Mouse (Mus musculus) CH12.LX (cell line): ENCODE measurements around the gene Gzmm.

Source experiments
- CHD1 ChIP-seq: IDR thresholded peaks from 2 replicates; pipeline ENCODE4 v1.6.1; 2012; ENCODE audit warnings: low read depth, low read length, improper control_type of control experiment, inconsistent platforms
- CTCF ChIP-seq, 2 experiments: IDR thresholded peaks in 1 of 2; conservative IDR thresholded peaks in 1 of 2; 2 replicates each; pipeline ENCODE4 v1.5.1; 2011 to 2012; ENCODE audit warnings: low read depth in 2 of 2, low read length in 2 of 2, improper control_type of control experiment in 1 of 2, inconsistent platforms in 1 of 2, mild to moderate bottlenecking in 1 of 2, moderate library complexity in 1 of 2
- ELF1 ChIP-seq: IDR thresholded peaks from 2 replicates; pipeline ENCODE4 v1.6.1; 2014; ENCODE audit warnings: low read depth, mild to moderate bottlenecking, inconsistent platforms, low read length, improper control_type of control experiment
- HCFC1 ChIP-seq: IDR thresholded peaks from 2 replicates; pipeline ENCODE4 v1.6.1; 2012; ENCODE audit warnings: low read depth, mild to moderate bottlenecking, inconsistent platforms, low read length, improper control_type of control experiment
- KAT2A ChIP-seq: IDR thresholded peaks from 2 replicates; pipeline ENCODE4 v1.6.1; 2012; ENCODE audit warnings: low read length, improper control_type of control experiment, inconsistent platforms; ENCODE audit not compliant: insufficient replicate concordance
- MAZ ChIP-seq: IDR thresholded peaks from 2 replicates; pipeline ENCODE4 v1.6.1; 2012; ENCODE audit warnings: low read depth, mild to moderate bottlenecking, inconsistent platforms, low read length, improper control_type of control experiment, moderate library complexity
- NRF1 ChIP-seq: IDR thresholded peaks from 2 replicates; pipeline ENCODE4 v1.6.1; 2014; ENCODE audit warnings: low read depth, mild to moderate bottlenecking, inconsistent platforms, low read length, improper control_type of control experiment, moderate library complexity
- POLR2A ChIP-seq: IDR thresholded peaks from 2 replicates; pipeline ENCODE4 v1.6.1; 2011; ENCODE audit warnings: low read depth, mild to moderate bottlenecking, improper control_type of control experiment, low read length
- SIN3A ChIP-seq: IDR thresholded peaks from 2 replicates; pipeline ENCODE4 v1.6.1; 2012; ENCODE audit warnings: low read length, improper control_type of control experiment, inconsistent platforms
- TBP ChIP-seq: conservative IDR thresholded peaks from 2 replicates; pipeline ENCODE4 v1.6.1; 2011; ENCODE audit warnings: low read depth, low read length, improper control_type of control experiment
- USF1 ChIP-seq: IDR thresholded peaks from 2 replicates; pipeline ENCODE4 v1.6.1; 2014; ENCODE audit warnings: low read depth, mild to moderate bottlenecking, inconsistent platforms, low read length, improper control_type of control experiment
- ZC3H11A ChIP-seq: IDR thresholded peaks from 2 replicates; pipeline ENCODE4 v1.6.1; 2012; ENCODE audit warnings: low read depth, mild to moderate bottlenecking, inconsistent platforms, low read length, improper control_type of control experiment

- TF ChIP-seq POLR2A (no peak), CTCF (conservative IDR thresholded peaks at IDR 0.05 in 1 of 2, IDR thresholded peaks at IDR 0.05 in 1 of 2; ENCODE audit: low read depth in 2 of 2, low read length in 2 of 2) (no peak), HCFC1 (no peak), USF1 (no peak), NRF1 (no peak; the same call in 1 of the 2 replicates), KAT2A (no peak), TBP (no peak), MAZ (no peak), ZC3H11A (no peak), SIN3A (no peak), CHD1 (no peak), ELF1 (no peak)
Observed at GRCm38 (mm10) chr10:79683726-79684640, 4.8 kb upstream of the Gzmm start.
